Mouse (Mus musculus): Measurements from ENCODE around the gene Kif16b.

Kif16b gene

DNA sequence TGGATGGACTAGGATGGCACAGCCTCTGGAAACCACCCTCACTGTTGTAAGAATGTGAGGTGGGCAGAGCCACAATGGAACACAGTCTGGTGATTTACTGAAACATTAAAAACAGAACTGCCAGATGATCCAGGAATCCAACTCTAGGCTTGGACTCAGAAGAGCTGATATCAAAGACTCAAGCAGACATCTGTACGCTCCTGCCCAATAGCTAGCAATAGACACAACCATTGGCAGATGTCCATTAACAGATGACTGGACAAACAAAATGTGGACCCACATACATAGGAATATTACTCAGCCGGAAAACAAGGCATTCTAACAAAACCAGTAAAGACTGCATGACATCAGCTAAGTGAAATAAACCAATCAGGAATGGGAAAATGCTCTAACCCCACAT, 167.3 kb downstream of the Kif16b start:
- DNase-seq (ENCODE audit: low spot score in 2 of 2) = no peak

DNA sequence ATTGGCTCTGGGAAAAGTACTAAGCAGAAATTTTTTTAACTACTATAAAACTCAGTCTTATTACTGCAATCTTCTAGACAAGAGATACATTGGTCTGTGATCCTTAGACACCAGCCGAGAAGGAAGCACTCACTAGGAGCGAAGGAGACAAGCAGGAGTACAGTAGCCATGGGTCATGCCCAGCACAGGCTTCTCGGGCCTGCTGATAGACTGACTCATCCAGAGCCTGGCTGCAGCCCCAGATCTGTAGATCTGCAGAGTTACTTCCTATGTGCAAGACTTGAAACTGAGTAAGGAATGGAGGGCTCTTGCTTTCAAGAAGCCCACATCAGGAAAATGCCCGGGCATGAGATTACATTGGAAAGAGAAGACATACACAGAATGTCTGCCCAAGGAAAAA, 169.0 kb downstream of the Kif16b start:
- no peak for DNase-seq (ENCODE audit: low spot score in 2 of 2)

DNA sequence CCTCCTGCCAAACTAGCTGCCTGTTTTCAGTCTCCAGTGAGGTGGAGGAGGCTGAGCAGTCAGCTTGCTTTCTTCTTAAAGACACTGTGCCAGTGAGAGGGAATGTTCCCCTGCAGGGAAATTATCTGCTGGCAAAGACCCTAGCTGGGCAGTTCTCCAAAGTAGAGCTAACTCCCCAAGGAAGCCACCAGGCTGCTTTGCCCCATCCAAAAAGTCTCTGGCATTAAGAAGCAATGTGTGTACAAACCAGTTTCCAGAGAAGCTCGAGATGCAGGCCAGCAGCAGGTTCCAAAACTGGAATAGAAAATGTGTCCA, 169.6 kb downstream of the Kif16b start:
- DNase-seq (ENCODE audit: low spot score in 2 of 2) = peak in 1 of 2 experiments; percentile 75

DNA sequence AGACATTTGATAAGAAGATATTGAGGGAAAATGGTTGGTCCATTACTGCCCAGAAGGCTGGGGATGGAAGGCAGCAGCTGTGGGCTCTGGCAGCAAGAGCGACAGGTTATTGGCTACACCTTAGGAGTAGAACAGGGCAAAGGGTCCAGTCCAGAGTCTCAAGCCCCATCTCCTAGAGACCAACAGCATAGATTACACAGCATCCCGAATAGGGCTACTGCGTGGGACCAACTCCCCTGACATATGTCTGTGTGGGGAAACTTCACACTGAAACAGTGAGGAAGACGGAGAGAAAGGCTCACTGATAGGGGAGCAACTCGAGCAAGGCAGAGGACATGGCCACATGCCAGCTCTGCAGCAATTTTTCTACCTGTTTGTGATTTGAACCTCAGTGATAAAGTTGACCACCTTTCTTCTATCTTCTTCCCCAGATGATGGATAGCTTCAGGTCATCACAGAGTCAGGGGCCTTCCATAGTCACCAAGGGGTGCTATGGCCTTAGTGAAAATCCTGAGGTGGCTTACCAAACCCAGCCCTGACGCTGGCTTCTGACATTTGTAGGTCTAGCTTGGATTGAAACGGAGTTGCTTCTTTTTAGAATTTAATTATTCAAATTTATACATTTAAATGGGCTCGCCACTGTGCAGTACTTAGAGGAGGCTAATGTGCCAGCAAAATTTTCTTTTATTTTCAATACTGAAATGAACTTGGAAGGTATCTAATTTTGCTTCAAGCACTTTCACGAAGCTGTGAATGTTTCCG, 170.1 kb downstream of the Kif16b start:
- no peak for DNase-seq (ENCODE audit: low spot score in 2 of 2)

DNA sequence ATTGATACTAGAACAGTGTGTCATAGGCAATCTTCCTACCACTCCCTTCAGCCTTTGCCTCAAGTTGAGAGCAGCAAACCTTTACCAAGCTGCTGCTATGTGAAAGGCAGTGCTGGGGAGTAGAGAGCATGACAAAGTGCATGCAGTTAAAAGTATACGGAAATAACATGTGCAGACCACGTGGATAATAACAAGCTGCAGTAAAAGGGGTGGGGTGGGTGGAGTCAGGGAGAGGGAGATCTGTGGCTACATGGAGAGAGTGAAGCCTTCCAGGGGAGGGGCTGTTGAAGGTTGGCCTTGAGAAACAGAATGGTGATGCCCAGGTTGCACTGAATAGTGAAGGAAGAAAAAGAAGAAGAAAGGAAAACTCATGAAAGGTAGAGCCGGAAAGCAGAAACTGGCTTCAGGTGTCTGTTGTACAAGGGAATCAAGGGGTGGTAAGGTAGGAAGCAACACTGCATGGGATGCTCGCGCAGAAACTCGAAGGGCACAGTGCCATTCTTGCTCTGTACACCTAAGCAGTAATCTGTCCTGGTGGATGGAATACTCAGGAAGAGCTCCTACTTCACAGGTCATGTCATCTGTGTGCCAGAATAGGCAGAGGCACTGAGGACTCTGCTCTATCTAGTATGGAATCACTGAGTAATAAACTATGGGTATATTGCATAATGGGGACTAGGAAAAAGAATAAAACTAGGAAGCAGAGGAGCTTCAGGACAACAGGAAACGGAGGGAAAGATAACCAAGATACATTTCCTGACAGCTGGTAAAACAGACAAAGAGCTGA, 176.9 kb downstream of the Kif16b start:
- DNase-seq (ENCODE audit: low spot score in 2 of 2) = no peak

DNA sequence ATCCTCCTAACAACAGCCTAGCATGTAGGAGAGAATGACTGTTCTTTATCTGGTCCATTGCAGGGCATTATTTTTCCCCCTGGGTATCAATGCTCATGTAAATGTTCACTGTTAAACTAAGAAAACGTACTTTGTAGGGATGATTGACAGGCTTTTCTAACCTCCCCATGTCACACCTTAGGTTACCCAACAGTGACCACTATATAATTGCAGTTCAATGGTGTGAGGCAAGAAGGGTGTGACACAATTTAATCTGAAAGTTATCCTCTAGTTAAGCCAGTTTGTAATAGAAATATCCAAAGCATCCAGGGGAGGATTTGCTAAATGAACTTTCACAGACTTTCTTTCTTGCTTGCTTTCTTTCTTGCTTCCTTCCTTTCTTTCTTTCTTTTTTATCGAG, 181.2 kb downstream of the Kif16b start:
- DNase-seq (ENCODE audit: low spot score in 2 of 2) = no peak

DNA sequence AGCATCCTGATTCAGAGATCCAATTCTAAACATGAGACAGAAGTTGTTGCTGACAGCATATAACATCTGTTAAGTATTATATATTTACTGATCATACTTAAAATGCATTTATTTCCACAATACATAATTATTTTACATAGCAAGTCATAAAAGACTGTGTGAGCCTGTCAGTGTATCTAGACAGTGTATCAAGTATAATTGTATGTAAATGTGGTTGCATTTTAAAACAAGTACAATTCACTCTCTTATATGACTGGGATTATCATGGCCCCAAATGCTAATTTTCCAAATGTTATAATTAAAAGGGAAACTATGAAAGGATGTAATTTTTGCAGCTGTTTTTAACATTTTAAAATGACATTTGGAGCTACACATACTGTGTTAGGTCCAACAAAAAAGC, 182.3 kb downstream of the Kif16b start:
- DNase-seq (ENCODE audit: low spot score in 2 of 2) = no peak

DNA sequence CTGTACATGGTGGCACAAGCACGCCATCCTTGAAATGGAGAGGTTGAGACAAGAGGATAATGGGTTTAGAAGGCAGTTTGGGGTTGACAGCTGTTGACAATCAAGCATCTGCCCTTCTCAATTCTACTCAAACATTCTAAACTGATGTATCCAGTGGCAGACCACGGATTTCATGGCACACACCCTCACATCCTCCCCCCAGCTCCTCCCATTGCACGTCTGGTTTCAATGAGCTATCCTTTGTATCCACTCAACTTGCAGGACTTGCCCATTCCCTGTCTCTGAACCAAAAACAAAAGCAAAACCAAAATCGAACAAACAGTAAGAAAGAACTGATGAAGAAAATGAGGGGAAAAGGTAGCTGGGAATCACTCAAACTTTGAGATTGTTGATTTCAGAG, 183.7 kb downstream of the Kif16b start:
- no peak for DNase-seq (ENCODE audit: low spot score in 2 of 2)

DNA sequence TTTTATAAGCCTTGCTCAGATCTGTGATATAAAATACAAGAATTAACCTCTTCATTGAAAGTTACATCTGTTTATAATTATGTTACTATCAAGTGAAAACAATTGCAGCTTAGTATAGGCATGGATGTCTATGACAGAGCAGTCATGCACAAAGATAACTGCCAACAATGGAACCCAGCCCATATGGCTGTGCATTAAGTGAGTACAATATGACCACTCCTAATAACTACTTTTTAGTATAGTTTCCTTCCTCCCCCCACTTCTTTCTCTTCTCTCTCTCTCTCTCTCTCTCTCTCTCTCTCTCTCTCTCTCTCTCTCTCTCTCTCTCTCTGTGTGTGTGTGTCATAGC, 185.4 kb downstream of the Kif16b start:
- DNase-seq (ENCODE audit: low spot score in 2 of 2) = no peak

DNA sequence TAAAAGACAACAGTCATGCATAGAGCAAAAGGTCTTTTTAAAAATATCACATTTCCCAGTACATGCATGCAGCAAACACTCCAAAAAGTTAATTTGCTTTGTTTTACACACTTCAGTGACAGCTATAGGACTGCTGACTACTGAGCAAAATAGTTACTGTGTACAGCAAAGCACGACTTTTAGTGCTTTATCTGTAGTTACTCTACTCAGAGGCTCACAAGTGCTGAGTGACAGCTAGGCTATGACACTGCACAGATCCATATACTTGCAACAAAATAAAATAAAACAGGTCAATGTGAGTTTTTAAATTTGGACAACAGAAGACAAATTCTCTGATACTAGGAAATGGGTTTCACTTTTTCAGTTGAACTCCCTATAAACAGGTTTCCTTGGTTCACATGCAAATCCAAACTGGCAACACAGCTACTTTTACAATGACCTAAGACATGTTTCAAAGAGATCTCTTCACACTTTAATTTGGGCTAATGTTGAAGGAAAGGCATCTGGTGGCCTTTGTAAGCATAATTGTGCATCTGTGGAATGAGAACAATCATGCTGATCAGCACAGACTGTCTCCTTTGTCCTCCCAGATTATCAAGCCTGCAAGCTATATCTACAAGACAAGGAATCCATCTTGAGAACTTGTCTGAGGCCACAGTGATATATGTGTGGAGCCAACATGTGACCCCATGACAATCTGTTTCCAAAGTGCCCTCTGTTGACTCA, 186.0 kb downstream of the Kif16b start:
- DNase-seq (ENCODE audit: low spot score in 2 of 2) = no peak

DNA sequence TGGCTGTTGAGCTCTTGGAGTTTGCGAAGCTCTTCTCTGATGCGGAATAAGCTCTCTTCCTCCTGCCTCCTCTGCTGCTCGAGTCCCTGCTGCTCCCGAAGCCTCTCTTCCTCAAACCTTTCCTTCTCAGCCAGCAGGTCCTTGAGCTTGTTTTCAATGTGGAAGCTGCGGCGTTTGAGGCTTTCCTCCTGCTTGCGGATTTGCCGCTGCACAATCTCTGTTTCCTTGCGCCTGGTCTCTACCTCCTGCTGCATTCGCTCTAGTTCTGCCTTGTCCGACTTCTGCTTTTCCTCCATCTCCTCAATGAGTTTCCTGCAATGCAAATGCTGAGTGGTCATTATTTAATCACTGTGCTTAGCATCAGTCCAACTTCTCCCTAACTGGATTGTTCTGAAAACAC, 188.6 kb downstream of the Kif16b start:
- no peak for DNase-seq (ENCODE audit: low spot score in 2 of 2)

DNA sequence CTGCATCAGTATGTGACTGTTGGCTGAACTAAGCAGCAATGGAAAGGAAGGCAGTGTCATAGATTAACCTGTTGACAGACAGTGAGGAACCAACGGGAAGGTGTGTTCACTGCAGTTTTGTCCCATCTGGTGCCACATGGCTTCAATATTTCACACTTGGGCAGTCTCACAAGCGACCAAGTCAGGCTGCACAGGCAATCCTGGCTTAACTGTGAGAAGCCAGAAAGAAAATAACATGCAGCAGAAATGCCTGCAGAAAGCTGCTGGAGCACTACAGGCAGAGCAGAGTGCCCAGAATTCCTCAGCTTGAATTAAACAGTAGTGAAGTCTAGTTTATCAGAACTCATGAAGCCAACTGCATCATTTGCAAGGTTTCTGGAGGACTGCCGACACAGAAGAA, 192.0 kb downstream of the Kif16b start:
- DNase-seq (ENCODE audit: low spot score in 2 of 2) = no peak

DNA sequence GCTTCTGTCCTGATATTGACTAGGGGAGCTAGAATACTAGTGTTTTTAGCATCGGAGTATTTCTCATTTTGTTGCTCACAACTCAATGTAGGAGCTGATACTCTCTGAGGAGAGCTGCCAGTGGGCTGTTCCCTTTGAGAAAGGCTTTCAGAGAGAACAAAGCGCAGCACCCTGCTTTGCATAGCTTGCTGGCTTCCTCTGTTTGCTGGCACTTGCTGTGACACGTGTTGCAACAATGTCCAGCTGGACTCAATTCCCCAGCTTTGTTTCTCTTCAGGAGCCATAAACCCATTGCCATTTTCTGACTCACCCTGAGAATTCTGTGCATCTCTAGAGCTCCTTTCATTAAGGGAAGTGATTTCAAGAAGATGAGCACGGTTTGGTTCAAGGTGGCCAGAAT, 200.6 kb downstream of the Kif16b start:
- peak; percentile 6 to 59 for DNase-seq (ENCODE audit: low spot score in 2 of 2)

DNA sequence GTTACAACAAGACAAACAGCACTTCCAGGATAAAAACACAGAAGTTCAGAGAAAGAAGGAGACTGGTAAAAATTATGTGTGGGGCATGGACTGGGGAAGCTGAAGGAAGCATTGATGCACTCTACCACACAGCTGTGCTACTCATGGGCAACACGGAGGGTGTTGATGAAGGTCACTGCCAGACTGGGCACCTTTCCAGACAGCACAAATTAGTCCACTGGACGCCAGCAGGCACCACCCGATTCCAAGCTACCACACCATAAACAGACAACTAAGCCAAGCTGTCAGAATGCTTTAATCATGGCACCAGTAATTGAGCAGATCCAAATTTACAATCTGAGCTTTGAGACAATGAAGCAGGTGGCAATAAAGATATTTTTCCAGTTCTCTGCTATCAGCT, 202.7 kb downstream of the Kif16b start:
- DNase-seq (ENCODE audit: low spot score in 2 of 2) = peak in 1 of 2 experiments; percentile 18

DNA sequence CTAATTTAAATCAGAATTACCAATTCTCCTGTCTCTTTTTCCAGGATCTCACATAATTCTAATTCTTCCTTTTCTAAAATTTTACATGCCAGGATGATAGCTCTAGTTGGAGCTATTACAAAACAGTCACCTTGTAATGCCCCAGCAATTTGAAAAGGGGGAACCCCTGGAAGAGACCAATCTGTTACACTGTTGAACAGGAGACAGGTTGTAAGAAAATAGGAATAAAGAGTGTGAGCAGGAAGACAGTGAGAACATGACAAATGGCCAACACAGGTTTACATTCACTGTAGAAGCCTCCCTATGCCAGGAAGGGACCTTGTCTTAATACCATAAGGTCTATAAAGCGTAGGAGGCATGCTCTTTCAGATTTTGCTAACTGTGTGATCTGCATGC, 206.4 kb downstream of the Kif16b start:
- no peak for DNase-seq (ENCODE audit: low spot score in 2 of 2)

DNA sequence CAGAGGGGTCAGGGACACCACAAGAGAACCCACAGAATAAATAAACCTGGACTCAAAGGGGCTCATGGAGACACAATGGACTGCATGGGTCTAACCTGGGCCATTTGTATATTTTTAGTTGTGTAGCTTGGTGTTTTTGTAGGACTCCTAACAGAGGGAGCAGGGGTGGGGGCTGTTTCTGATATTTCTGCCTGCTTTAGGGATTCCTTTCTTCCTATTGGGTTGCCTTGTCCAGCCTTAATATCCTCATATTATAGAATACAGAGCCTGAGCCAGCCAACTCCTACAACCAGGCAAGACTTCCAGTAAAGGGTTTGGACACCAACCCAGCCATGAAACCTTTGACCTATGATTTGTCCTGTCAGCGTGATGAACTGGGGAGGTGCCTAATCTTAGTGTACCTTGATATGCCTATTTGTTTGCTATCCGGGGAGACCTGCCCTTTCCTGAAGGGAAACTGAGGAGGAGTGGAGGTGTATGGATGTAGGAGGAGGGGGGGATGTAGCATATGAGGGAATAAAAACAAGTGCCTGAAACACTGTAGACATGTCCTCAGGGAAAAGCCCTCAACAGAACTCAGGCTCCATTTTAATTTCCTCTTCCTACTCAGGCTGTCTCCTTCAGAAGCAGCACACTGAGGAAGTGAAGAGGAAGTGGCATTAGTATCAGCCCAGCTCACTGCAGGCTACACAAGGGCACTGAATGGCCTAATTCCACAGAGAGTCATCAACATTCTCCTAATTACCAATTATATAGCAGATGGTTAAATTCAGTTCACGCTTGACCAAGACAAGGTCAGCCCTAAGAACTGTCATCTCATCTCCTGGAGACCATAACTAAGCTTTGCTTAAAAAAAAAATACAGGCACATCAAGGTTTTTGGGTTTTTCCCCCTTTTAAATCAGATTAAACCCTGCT, 207.1 kb downstream of the Kif16b start:
- DNase-seq (ENCODE audit: low spot score in 2 of 2) = no peak

DNA sequence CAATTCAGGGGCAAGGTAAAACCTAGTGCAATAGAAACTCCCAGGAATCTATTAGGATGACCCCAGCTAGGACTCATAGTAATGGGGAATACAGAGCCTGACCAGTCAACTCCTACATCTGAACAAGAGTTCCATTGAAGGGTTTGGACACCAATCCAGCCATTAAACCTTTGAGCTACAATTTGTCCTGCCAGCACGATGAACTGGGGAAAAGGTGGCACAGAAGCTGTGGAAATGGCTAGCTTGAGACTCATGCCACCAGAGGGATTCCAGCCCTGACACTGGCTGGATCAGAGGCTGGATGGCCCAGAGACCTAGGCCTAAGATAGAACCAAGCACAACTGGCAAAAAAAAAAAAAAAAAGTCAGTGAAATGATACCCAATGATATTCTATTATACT, 207.9 kb downstream of the Kif16b start:
- DNase-seq (ENCODE audit: low spot score in 2 of 2) = peak in 1 of 2 experiments; percentile 22

DNA sequence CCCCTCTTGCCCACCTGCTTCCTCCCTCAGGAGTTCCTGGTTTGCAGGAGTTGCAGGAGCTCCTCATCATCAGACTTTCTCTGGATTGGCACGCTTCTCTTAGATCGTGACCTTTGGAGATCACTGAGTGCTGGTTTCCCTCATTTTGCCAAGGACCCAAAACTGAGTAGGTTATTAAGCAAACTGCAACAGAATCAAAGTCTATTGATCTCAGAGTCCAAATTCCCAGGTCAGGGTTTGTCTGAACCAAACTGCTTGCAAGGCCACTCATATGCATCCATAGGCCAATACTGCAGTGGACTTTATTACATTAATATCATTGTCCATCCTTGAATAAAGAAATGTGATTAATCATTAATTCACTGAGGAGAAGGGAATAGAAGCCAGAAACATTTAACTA, 211.8 kb downstream of the Kif16b start:
- no peak for DNase-seq (ENCODE audit: low spot score in 2 of 2)

DNA sequence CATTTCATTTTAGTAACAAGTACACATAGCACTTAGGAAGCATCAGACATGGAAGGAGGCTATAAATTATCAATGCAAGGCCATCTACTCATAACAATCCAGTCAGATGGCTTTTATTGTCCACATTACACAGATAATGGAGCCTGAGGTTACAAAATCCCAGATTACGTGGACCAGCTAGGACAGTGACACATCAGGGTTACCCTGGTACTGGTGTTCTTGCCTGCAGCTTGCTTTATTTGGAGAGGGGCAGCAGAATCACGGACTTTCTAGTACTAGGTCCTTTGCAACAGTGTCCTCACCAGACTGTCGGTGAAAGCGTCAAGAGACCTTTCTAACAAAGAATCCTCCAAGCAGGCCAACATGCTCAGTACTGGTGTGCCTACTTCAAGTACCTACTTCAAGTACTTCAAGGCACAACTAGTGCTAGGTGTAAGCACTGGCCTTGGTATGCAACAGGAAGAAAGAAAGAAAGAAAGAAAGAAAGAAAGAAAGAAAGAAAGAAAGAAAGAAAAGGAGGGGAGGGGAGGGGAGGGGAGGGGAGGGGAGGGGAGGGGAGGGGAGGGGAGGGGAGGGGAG, 213.3 kb downstream of the Kif16b start:
- no peak for DNase-seq (ENCODE audit: low spot score in 2 of 2)

DNA sequence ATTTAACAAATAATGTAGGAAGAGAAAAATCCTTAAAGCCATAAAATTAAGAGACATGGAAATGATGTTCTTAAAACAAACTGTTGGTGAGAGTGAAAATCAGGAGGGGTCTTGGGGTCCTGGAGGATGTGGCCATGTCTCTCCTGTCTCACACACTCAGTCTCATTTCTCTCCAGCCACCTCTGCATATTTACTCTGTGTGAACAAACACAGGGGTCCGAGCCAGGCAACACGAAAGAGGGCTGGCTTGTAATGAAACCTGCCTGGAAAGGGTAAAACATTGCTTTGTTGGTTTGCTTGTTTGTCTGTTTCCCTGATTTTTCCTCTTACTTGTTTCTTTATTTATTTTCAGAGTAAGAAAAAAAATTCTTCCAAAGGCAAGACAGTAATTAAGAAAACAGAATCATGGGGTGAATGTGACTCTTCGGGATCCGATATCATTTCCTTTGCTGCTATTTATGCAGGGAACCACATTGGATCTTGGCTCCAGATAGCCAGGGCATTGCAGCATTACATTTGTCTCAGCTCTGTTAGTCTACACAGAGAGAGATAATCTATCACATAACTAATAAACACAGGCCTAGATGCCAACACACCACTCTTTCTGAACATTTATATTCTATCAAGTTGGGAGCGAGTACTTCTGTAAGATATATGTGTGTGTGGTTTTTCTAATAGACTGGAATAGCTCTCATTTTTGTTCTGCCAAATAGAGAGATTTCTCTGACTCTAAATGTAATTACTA, 218.2 kb downstream of the Kif16b start:
- no peak for DNase-seq (ENCODE audit: low spot score in 2 of 2)

DNA sequence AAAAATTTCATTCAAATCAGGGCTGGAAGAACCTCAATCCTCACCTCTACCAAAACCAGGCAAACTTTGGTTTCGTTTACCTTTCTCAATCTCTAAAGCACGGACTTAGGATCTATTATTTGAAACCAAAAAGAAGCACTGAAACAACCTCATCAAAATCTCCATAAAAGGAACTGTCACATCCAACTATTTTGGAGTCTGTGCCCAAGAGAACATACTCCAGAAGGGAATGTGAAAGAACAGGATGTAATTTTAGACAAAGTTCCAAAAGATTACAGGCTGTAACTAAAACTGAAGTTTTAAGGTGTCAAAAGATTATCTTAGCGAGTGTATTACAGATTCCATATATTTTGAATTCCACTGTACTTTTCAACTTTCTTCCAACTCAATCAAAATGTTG, 232.9 kb downstream of the Kif16b start:
- DNase-seq (ENCODE audit: low spot score in 2 of 2) = no peak

Measured in urinary bladder, postnatal 36 days (tissue).